Mouse (Mus musculus) lung, embryonic 15.5 days (tissue): ENCODE results near the gene Ikbkg. TPM values are rescaled to one million over a fixed set of nuclear protein-coding genes. Genes with fewer than 3 reads are reported as not detected.

Experiments used
- ATAC-seq: fragments of 200-750 bp; cut with Nextera tagmentation; 2 replicates; pipeline ENCODE4 v1.8.0; 2017; ENCODE audit warnings: moderate number of reproducible peaks, borderline replicate concordance; ENCODE audit not compliant: low FRiP score, low TSS enrichment; ENCODE audit errors: extremely low read depth
- H3K27ac ChIP-seq: fragments of 300-500 bp; sonication (generic); 2 replicates; pipeline ENCODE4 v1.5.1; 2015; ENCODE audit warnings: moderate library complexity, mild to moderate bottlenecking, inconsistent platforms
- H3K27me3 ChIP-seq: fragments of 300-500 bp; sonication (generic); 2 replicates; pipeline ENCODE4 v1.6.1; 2015; ENCODE audit warnings: inconsistent platforms
- H3K36me3 ChIP-seq: fragments of 300-500 bp; sonication (generic); 2 replicates; pipeline ENCODE4 v1.6.1; 2015; ENCODE audit warnings: inconsistent platforms
- H3K4me1 ChIP-seq: fragments of 300-500 bp; sonication (generic); 2 replicates; pipeline ENCODE4 v1.6.1; 2015; ENCODE audit warnings: inconsistent platforms
- H3K4me2 ChIP-seq: fragments of 300-500 bp; sonication (generic); 2 replicates; pipeline ENCODE4 v1.6.1; 2015; ENCODE audit warnings: inconsistent platforms, mild to moderate bottlenecking, moderate library complexity
- H3K4me3 ChIP-seq: fragments of 300-500 bp; sonication (generic); 2 replicates; pipeline ENCODE4 v1.5.1; 2015; ENCODE audit warnings: mild to moderate bottlenecking, inconsistent platforms
- H3K9ac ChIP-seq: fragments of 300-500 bp; sonication (generic); 2 replicates; pipeline ENCODE4 v1.6.1; 2015; ENCODE audit warnings: inconsistent platforms
- H3K9me3 ChIP-seq: fragments of 300-500 bp; sonication (generic); 2 replicates; pipeline ENCODE4 v1.6.1; 2016; ENCODE audit warnings: inconsistent platforms
- WGBS: fragments of 180-500 bp; shearing (Covaris S2); methylation state at CpG from one replicate; pipeline ENCODE4 v1.1.7; 2015; 5-methylcytosine and 5-hydroxymethylcytosine counted together
- polyA plus RNA-seq: library from polyadenylated mRNA; unstranded; fragments of >200 nt; fragmentation: Nextera tagmentation; extraction: Ambion mirVana; gene quantifications from 2 replicates; pipeline ENCODE4 v1.2.1, GENCODE M21; 2015

Gene Ikbkg
- polyA plus RNA-seq, 1 experiment from 2014 or later, result 18.5 TPM

DNA sequence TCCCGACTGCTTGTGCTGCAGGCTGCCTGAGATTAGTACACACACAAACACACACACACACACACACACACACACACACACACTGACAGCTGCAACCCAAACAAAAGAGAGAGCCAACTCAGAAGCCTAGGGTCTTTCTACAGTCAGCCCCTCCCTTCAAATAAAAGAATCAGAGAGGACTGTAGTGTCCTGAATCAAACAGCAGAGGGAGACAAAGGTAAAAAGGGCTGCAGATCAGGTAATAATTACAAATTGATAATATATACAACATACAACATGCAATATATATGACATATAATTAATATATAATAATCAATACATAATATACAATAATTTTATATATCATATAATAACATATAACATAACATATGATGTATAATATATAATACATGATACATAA, 104.0 kb downstream of the Ikbkg start:
- H3K4me3 ChIP-seq, result no peak overlapping the region
- H3K4me1 ChIP-seq, result no peaks in the 10 kb centered on the region
- no peaks in the 10 kb centered on the region for H3K27me3 ChIP-seq
- H3K9me3 ChIP-seq, result no peaks in the 10 kb centered on the region
- no peak for ATAC-seq
- 67% methylated on average over 1 of the region's 1 CpGs for WGBS
- no peak overlapping the region for H3K4me2 ChIP-seq
- no peak overlapping the region for H3K27ac ChIP-seq
- H3K9ac ChIP-seq, result no peak overlapping the region
- H3K36me3 ChIP-seq, result no peaks in the 10 kb centered on the region

Other genes with a start within 250 kb of the Ikbkg start
- not detected in 2 replicates for gene Tex28, start 225.5 kb upstream of the Ikbkg start, polyA plus RNA-seq
- gene Tktl1, start 216.0 kb upstream of the Ikbkg start, polyA plus RNA-seq, result not detected in 2 replicates
- gene Flna, start 143.5 kb upstream of the Ikbkg start, polyA plus RNA-seq, result 361 and 366 TPM in 2 replicates
- 23.2 and 24.7 TPM in 2 replicates for gene Emd, start 138.6 kb upstream of the Ikbkg start, polyA plus RNA-seq
- gene Rpl10, start 122.5 kb upstream of the Ikbkg start, polyA plus RNA-seq, result 846 and 923 TPM in 2 replicates
- gene Taz, start 111.4 kb upstream of the Ikbkg start, polyA plus RNA-seq, result 78.8 and 83.8 TPM in 2 replicates
- 11.2 and 15.8 TPM in 2 replicates for gene Dnase1l1, start 111.0 kb upstream of the Ikbkg start, polyA plus RNA-seq
- 134 and 138 TPM in 2 replicates for gene Atp6ap1, start 96.2 kb upstream of the Ikbkg start, polyA plus RNA-seq
- gene Gdi1, start 88.3 kb upstream of the Ikbkg start, polyA plus RNA-seq, result 154 and 193 TPM in 2 replicates
- gene Fam50a, start 80.3 kb upstream of the Ikbkg start, polyA plus RNA-seq, result 63.2 and 63.9 TPM in 2 replicates
- gene Plxna3, start 64.2 kb upstream of the Ikbkg start, polyA plus RNA-seq, result 8.8 and 9.8 TPM in 2 replicates
- 104 and 119 TPM in 2 replicates for gene Lage3, start 39.7 kb upstream of the Ikbkg start, polyA plus RNA-seq
- gene Ubl4a, start 20.1 kb upstream of the Ikbkg start, polyA plus RNA-seq, result 83.2 and 84.1 TPM in 2 replicates
- gene Slc10a3, start 19.9 kb upstream of the Ikbkg start, polyA plus RNA-seq, result 21.0 and 21.1 TPM in 2 replicates
- gene Fam3a, start within 50 bp of the Ikbkg start, polyA plus RNA-seq, result 39.6 and 46.7 TPM in 2 replicates
- 46.8 and 51.5 TPM in 2 replicates for gene G6pdx, start 35.9 kb downstream of the Ikbkg start, polyA plus RNA-seq
- not detected in 2 replicates for gene Gm6880, start 88.1 kb downstream of the Ikbkg start, polyA plus RNA-seq
- gene Olfr1326-ps1, start 181.6 kb downstream of the Ikbkg start, polyA plus RNA-seq, result not detected in 2 replicates
- not detected in 2 replicates for gene Olfr1325, start 199.4 kb downstream of the Ikbkg start, polyA plus RNA-seq